Mouse (Mus musculus) adrenal gland, postnatal 10 days (tissue): Measurements from ENCODE around the gene Rpusd2. TPM values are rescaled to one million over a fixed set of nuclear protein-coding genes. Genes with fewer than 3 reads are reported as not detected.

Experiments used
- DNase-seq: peaks from one replicate; pipeline ENCODE4 v3.0.0; 2021; ENCODE audit warnings: mixed read lengths
- total RNA-seq, 2 experiments: library from RNA; stranded (reverse); gene quantifications; 2 replicates each; pipeline ENCODE4 v1.2.3; 2021

Rpusd2 gene
- total RNA-seq, 2 experiments from 2014 or later, result 5.0 to 5.6 TPM

GRCm38 (mm10) chr2:119032191-119032590, 2.4 kb upstream of the Rpusd2 start:
- no peak for DNase-seq

GRCm38 (mm10) chr2:119035397-119035745, 781 bp downstream of the Rpusd2 start:
- DNase-seq, result no peak

GRCm38 (mm10) chr2:119040882-119041281, 6.3 kb downstream of the Rpusd2 start:
- peak; percentile 46 for DNase-seq

GRCm38 (mm10) chr2:119045163-119045562, 10.6 kb downstream of the Rpusd2 start:
- DNase-seq, result no peak

- DNase-seq, result peak; percentile 96
Measured at GRCm38 (mm10) chr2:119046649-119047611, 12.3 kb downstream of the Rpusd2 start, which contains the start of gene Knl1. Gene Knl1 (plus strand): TSS chr2:119047119.

GRCm38 (mm10) chr2:119047849-119048248, 13.3 kb downstream of the Rpusd2 start:
- no peak for DNase-seq

- no peak for DNase-seq
Measured at GRCm38 (mm10) chr2:119050132-119050650, 15.6 kb downstream of the Rpusd2 start.

GRCm38 (mm10) chr2:119060139-119060538, 25.5 kb downstream of the Rpusd2 start:
- no peak for DNase-seq

GRCm38 (mm10) chr2:119072397-119072796, 37.8 kb downstream of the Rpusd2 start:
- no peak for DNase-seq

GRCm38 (mm10) chr2:119086156-119086555, 51.6 kb downstream of the Rpusd2 start:
- DNase-seq, result no peak

Other genes starting within 250 kb of the Rpusd2 start
- gene Knstrn, start 220.8 kb upstream of the Rpusd2 start, total RNA-seq, result 10 to 100 TPM; 18.2 to 19.1 TPM
- gene Ivd, start 172.8 kb upstream of the Rpusd2 start, total RNA-seq, result 100 to 1,000 TPM; 157 to 177 TPM
- gene Bahd1, start 134.4 kb upstream of the Rpusd2 start, total RNA-seq, result 10 to 100 TPM; 30.1 to 37.9 TPM
- 10 to 100 TPM; 11.2 to 15.0 TPM for gene Chst14, start 108.3 kb upstream of the Rpusd2 start, total RNA-seq
- 10 to 100 TPM; 17.7 TPM for gene Ccdc32, start 5.4 kb upstream of the Rpusd2 start, total RNA-seq
- 1 to 10 TPM; 7.5 to 9.8 TPM for gene Knl1, start 12.3 kb downstream of the Rpusd2 start, total RNA-seq
- 1 to 10 TPM; 9.1 to 9.3 TPM for gene Rad51, start 78.0 kb downstream of the Rpusd2 start, total RNA-seq
- gene Rmdn3, start 122.2 kb downstream of the Rpusd2 start, total RNA-seq, result 10 to 100 TPM; 77.3 to 78.7 TPM
- gene Gchfr, start 133.0 kb downstream of the Rpusd2 start, total RNA-seq, result 10 to 100 TPM; 25.9 to 43.2 TPM
- under 1 TPM; 0.15 to 0.24 TPM for gene Gm14137, start 139.7 kb downstream of the Rpusd2 start, total RNA-seq
- gene Zfyve19, start 173.8 kb downstream of the Rpusd2 start, total RNA-seq, result 10 to 100 TPM; 25.1 to 33.8 TPM
- gene Dnajc17, start 174.0 kb downstream of the Rpusd2 start, total RNA-seq, result 10 to 100 TPM; 11.9 to 17.4 TPM
- not detected for gene Ppp1r14d, start 195.1 kb downstream of the Rpusd2 start, total RNA-seq
- 1 to 10 TPM; 4.2 to 4.7 TPM for gene Spint1, start 202.6 kb downstream of the Rpusd2 start, total RNA-seq
- gene Rhov, start 236.5 kb downstream of the Rpusd2 start, total RNA-seq, result under 1 TPM; 0.27 to 0.36 TPM